Mouse (Mus musculus) retina, postnatal 1 day (tissue): ENCODE measurements at regions not wholly inside any gene's neighbourhood (a gene's known extent, or its start where the extent isn't known, plus 50 kb on each side); places are given as distances from the start of the nearest gene placed in this dataset.

ENCODE experiments used
- DNase-seq: peaks from one replicate; pipeline ENCODE4 v3.0.0-alpha.2; 2012

DNA sequence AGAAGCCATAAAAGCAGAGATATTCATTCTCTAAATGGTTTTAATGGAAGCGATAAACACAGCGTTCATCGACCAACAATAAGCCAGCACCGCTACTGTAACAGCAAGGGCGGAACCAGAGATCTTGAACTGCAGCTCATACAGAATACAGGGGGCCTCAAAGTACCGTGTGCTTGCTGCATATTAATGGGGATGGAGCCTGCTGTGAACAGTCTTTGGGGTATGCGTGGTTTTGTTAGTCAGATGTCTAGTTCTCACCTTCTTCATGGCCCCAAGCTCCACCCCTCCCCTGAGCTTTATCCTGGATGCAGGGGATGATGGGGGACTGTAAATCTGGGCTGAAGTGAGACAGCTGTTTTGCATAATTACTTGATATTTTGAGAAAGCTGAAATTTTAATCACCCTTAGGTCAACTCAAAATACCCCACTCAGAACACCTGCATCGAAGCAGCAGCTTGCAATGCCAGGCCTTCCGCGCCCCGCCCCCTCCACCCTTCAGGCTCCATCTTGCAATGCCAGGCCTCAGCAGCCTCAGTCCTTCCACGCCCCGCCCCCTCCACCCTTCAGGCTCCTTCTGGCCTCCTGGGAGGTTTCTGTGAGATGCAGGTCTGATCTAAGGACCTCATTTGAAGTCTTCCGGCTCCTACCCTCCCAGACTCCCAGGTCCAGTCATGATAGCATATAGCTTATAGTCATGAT is 73.5 kb upstream of the Tspan5 start:
- no peak for DNase-seq

DNA sequence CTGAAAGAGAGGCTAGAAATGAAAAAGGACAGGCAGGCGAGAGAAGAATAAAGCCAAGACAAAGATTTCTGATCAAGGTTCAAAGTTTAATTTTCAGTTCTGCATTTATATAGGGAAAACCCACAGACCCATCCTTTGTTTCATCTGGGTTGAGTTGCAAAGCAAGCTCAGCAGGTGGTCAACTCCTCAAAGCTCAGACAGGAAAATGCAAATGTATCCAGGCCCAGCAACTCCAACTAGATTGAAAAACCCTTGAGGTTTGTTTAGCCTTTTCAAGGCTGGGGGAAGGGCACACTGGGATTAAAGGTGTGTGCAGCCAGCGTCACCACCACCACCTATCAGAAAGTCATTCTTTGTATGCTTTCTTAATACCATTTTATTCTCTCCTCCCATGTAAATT is 66.1 kb upstream of the Tspan5 start:
- DNase-seq = no peak

DNA sequence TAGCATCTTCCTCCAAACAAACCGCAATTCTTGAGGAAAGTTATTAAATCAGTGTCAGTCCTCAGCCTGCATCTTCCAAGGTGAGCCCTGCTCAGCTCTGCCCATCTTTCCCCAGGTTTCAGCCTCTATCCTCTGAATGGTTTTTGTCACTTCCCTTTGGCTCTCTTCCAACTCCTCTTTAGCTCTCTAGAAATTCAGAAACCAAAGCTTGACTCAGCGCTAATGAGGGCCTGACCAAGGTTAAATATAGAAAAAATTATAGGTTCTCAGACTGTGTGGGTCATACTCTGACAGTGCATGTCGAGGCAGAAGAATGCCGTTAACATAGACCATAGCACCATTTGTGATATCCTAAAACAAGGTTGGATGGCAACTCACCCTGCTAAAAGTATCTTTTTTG is 63.6 kb upstream of the Tspan5 start:
- no peak for DNase-seq

DNA sequence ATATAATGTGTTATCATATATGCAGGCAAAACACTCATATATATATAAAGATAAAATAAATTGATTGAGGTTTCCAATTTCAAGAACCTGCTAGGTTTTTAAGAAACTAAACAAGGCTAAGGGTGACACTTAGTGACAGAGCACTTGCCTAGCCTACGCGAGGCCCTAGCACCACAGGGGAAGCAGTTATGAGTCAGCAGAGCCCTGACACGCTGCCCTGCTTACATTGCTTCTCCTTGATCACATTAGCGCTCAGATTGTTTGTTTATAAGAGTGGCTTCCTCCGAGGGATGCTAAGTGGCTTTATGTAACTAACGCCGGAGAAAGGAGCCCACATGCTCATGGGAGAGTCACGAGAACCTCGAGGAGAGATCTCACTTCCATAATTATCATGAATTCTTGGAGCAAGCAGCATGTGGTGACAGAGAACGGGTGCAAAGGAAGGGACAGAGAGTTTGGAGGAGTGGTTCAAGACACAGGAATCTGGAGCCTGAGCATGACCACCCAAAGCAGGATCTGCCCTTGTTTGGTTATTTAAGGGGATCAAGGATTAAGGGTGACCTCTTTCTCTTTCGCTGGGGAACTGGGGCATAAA is 55.3 kb upstream of the Tspan5 start:
- DNase-seq = peak; percentile 83

DNA sequence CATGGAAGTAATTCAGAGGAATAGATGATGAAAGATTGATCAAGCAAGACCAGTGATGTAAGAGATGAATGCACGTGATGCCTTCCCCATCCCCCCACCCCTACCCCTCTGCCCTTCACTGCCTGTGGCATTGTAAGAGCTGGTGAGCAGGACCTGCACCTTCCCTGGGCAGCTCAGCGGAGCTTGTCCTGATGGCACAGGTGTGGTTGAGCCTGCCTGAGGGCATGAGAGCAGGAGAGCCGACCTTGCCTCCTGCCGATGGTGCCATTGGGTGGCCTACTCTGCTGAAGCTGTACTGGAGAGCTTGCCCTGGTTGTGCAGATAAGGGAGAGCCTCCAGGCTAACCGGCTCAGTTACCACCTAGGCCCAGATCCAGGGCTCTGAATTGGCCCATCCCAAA is 53.4 kb upstream of the Tspan5 start:
- DNase-seq = no peak
